Mouse (Mus musculus): ENCODE data around the gene Mterf2.

The Mterf2 gene

GRCm38 (mm10) chr10:85127395-85128287 lies at the start of gene Mterf2:
Gene Mterf2 (minus strand): TSS chr10:85128027.
- peak; percentile 97 for DNase-seq (ENCODE audit: low read depth, low spot score)

- no peak for DNase-seq (ENCODE audit: low read depth, low spot score)
These were observed 48.8 kb upstream of the Mterf2 start for GRCm38 (mm10) chr10:85176640-85177039.

GRCm38 (mm10) chr10:85165306-85165705 lies 37.5 kb upstream of the Mterf2 start:
- DNase-seq (ENCODE audit: low read depth, low spot score): no peak

GRCm38 (mm10) chr10:85164791-85165190 lies 37.0 kb upstream of the Mterf2 start:
- DNase-seq (ENCODE audit: low read depth, low spot score): no peak

- DNase-seq (ENCODE audit: low read depth, low spot score): peak; percentile 24
These were observed 34.0 kb upstream of the Mterf2 start for GRCm38 (mm10) chr10:85161745-85162351.

- DNase-seq (ENCODE audit: low read depth, low spot score): no peak
These were observed 32.3 kb upstream of the Mterf2 start for GRCm38 (mm10) chr10:85159989-85160619.

- DNase-seq (ENCODE audit: low read depth, low spot score): no peak
These were observed 29.6 kb upstream of the Mterf2 start for GRCm38 (mm10) chr10:85157451-85157850.

GRCm38 (mm10) chr10:85154195-85154594 lies 26.4 kb upstream of the Mterf2 start:
- peak; percentile 50 for DNase-seq (ENCODE audit: low read depth, low spot score)

- no peak for DNase-seq (ENCODE audit: low read depth, low spot score)
These were observed 21.4 kb upstream of the Mterf2 start for GRCm38 (mm10) chr10:85149226-85149625.

GRCm38 (mm10) chr10:85146282-85146681 lies 18.5 kb upstream of the Mterf2 start:
- no peak for DNase-seq (ENCODE audit: low read depth, low spot score)

GRCm38 (mm10) chr10:85141465-85141864 lies 13.6 kb upstream of the Mterf2 start:
- peak; percentile 12 for DNase-seq (ENCODE audit: low read depth, low spot score)

- no peak for DNase-seq (ENCODE audit: low read depth, low spot score)
These were observed 8.7 kb upstream of the Mterf2 start for GRCm38 (mm10) chr10:85136573-85136972.

GRCm38 (mm10) chr10:85128453-85128852 lies 626 bp upstream of the Mterf2 start:
- peak; percentile 24 for DNase-seq (ENCODE audit: low read depth, low spot score)

GRCm38 (mm10) chr10:85125184-85125583 lies 2.6 kb downstream of the Mterf2 start:
- DNase-seq (ENCODE audit: low read depth, low spot score): no peak

GRCm38 (mm10) chr10:85114409-85114808 lies 13.4 kb downstream of the Mterf2 start:
- DNase-seq (ENCODE audit: low read depth, low spot score): no peak

- DNase-seq (ENCODE audit: low read depth, low spot score): peak; percentile 69
These were observed 24.5 kb downstream of the Mterf2 start for GRCm38 (mm10) chr10:85103085-85103885.

GRCm38 (mm10) chr10:85102247-85103084 lies 25.4 kb downstream of the Mterf2 start, which contains the start of the genes Fhl4 and Tmem263:
Gene Fhl4 (minus strand): TSS chr10:85102495.
Gene Tmem263 (plus strand): TSS chr10:85102627.
- DNase-seq (ENCODE audit: low read depth, low spot score): peak; percentile 95

GRCm38 (mm10) chr10:85101841-85102240 lies 26.0 kb downstream of the Mterf2 start:
- DNase-seq (ENCODE audit: low read depth, low spot score): no peak

GRCm38 (mm10) chr10:85071605-85072152 lies 56.1 kb downstream of the Mterf2 start:
- DNase-seq (ENCODE audit: low read depth, low spot score): no peak

All from mesoderm, embryonic 11.5 days (tissue).